Mouse (Mus musculus) hindbrain, embryonic 15.5 days (tissue): ENCODE measurements around the gene Akap2. TPM values are rescaled to one million over a fixed set of nuclear protein-coding genes. Genes with fewer than 3 reads are reported as not detected.

Experiments used
- ATAC-seq: fragments of 200-750 bp; cut with Nextera tagmentation; 2 replicates; pipeline ENCODE4 v1.8.0; 2017; ENCODE audit warnings: low read depth, moderate number of reproducible peaks, moderate TSS enrichment; ENCODE audit not compliant: low FRiP score
- H3K27ac ChIP-seq: fragments of 300-500 bp; sonication (generic); replicated peaks from 2 replicates; pipeline ENCODE4 v1.5.1; 2015; ENCODE audit warnings: mild to moderate bottlenecking, inconsistent platforms
- H3K27me3 ChIP-seq: fragments of 300-500 bp; sonication (generic); 2 replicates; pipeline ENCODE4 v1.6.1; 2015; ENCODE audit warnings: control low read depth, inconsistent platforms
- H3K36me3 ChIP-seq: fragments of 300-500 bp; sonication (generic); 2 replicates; pipeline ENCODE4 v1.6.1; 2015; ENCODE audit warnings: control low read depth, inconsistent platforms
- H3K4me1 ChIP-seq: fragments of 300-500 bp; sonication (generic); replicated peaks from 2 replicates; pipeline ENCODE4 v1.6.1; 2015; ENCODE audit warnings: control low read depth, inconsistent platforms
- H3K4me2 ChIP-seq: fragments of 300-500 bp; sonication (generic); 2 replicates; pipeline ENCODE4 v1.6.1; 2015; ENCODE audit warnings: moderate library complexity, mild to moderate bottlenecking, inconsistent platforms
- H3K4me3 ChIP-seq: fragments of 300-500 bp; sonication (generic); 2 replicates; pipeline ENCODE4 v1.5.1; 2015; ENCODE audit warnings: mild to moderate bottlenecking, inconsistent platforms
- H3K9ac ChIP-seq: fragments of 300-500 bp; sonication (generic); 2 replicates; pipeline ENCODE4 v1.6.1; 2015; ENCODE audit warnings: inconsistent platforms
- H3K9me3 ChIP-seq: fragments of 300-500 bp; sonication (generic); 2 replicates; pipeline ENCODE4 v1.6.1; 2016; ENCODE audit warnings: control low read depth, inconsistent platforms
- WGBS: fragments of 180-500 bp; shearing (Covaris S2); methylation state at CpG from one replicate; pipeline ENCODE4 v1.1.7; 2015; 5-methylcytosine and 5-hydroxymethylcytosine counted together
- polyA plus RNA-seq: library from polyadenylated mRNA; unstranded; fragments of >200 nt; fragmentation: Nextera tagmentation; extraction: Ambion mirVana; gene quantifications from 2 replicates; pipeline ENCODE4 v1.2.1, GENCODE M21; 2015

Gene Akap2
- polyA plus RNA-seq, 1 experiment from 2014 or later, result 11.4 TPM

- 40% methylated on average over 17 of the region's 17 CpGs for WGBS
- peak; percentile 51; the same call in 1 of the 2 replicates for ATAC-seq
- H3K36me3 ChIP-seq, result no peaks in the 10 kb centered on the region
- no peak overlapping the region for H3K9ac ChIP-seq
- H3K27ac ChIP-seq, result no peak overlapping the region
- no peaks in the 10 kb centered on the region for H3K27me3 ChIP-seq
- H3K4me3 ChIP-seq, result no peak overlapping the region
- no peaks in the 10 kb centered on the region for H3K9me3 ChIP-seq
- H3K4me1 ChIP-seq, result 0 out of 2 replicates have a peak, but pooled peaks cover 5% of the 10 kb centered on the region
- H3K4me2 ChIP-seq, result peak overlapping the region; percentile 28
Observed at GRCm38 (mm10) chr4:57915216-57915965, 197.9 kb downstream of the Akap2 start.

- Histone ChIP-seq H3K27me3 (no peaks in the 10 kb centered on the region), H3K4me2 (peak within 1 kb of the TSS; percentile 28), H3K4me3 (no peak within 1 kb of the TSS), H3K36me3 (no peaks in the 10 kb centered on the region), H3K4me1 (0 out of 2 replicates have a peak, but pooled peaks cover 5% of the 10 kb centered on the region), H3K9me3 (no peaks in the 10 kb centered on the region), H3K9ac (no peak within 1 kb of the TSS), H3K27ac (no peak within 1 kb of the TSS)
- 28% methylated on average over 9 of the region's 9 CpGs for WGBS
- ATAC-seq, result no peak
Observed at GRCm38 (mm10) chr4:57916201-57916661, 198.8 kb downstream of the Akap2 start, which contains the start of gene D630039A03Rik. Gene D630039A03Rik, minus strand, starts transcription at chr4:57916297.

- ATAC-seq, result no peak
- Histone ChIP-seq H3K9me3 (no peaks in the 10 kb centered on the region), H3K27me3 (no peaks in the 10 kb centered on the region), H3K4me1 (0 out of 2 replicates have a peak, but pooled peaks cover 5% of the 10 kb centered on the region), H3K27ac (no peak overlapping the region), H3K9ac (no peak overlapping the region), H3K4me3 (no peak overlapping the region), H3K36me3 (no peaks in the 10 kb centered on the region), H3K4me2 (no peak overlapping the region)
- 79% methylated on average over 4 of the region's 4 CpGs for WGBS
Observed at GRCm38 (mm10) chr4:57916711-57917110, 199.3 kb downstream of the Akap2 start.

GRCm38 (mm10) chr4:57919494-57920423 is 202.3 kb downstream of the Akap2 start:
- Histone ChIP-seq H3K27ac (no peak overlapping the region), H3K36me3 (no peaks in the 10 kb centered on the region), H3K4me3 (no peak overlapping the region), H3K9me3 (no peaks in the 10 kb centered on the region), H3K4me1 (0 out of 2 replicates have a peak, but pooled peaks cover 9% of the 10 kb centered on the region), H3K9ac (no peak overlapping the region), H3K27me3 (no peaks in the 10 kb centered on the region), H3K4me2 (no peak overlapping the region)
- no peak for ATAC-seq
- WGBS, result 16% methylated on average over 8 of the region's 8 CpGs

GRCm38 (mm10) chr4:57920522-57920921 is 203.1 kb downstream of the Akap2 start:
- WGBS, result 67% methylated on average over 1 of the region's 1 CpGs

GRCm38 (mm10) chr4:57922171-57922570 is 204.7 kb downstream of the Akap2 start:
- WGBS, result 18% methylated on average over 5 of the region's 5 CpGs
- Histone ChIP-seq H3K9ac (no peak overlapping the region), H3K9me3 (no peaks in the 10 kb centered on the region), H3K27ac (no peak overlapping the region), H3K4me3 (no peak overlapping the region), H3K36me3 (no peaks in the 10 kb centered on the region), H3K27me3 (no peaks in the 10 kb centered on the region), H3K4me2 (no peak overlapping the region), H3K4me1 (0 out of 2 replicates have a peak, but pooled peaks cover 4% of the 10 kb centered on the region)
- ATAC-seq, result 0 out of 2 replicates have a peak, but pooled peaks have one; percentile 39

More at GRCm38 (mm10) chr4:57920522-57920921, 203.1 kb downstream of the Akap2 start:
- Histone ChIP-seq H3K4me3 (no peak overlapping the region), H3K9me3 (no peaks in the 10 kb centered on the region), H3K9ac (no peak overlapping the region), H3K4me2 (no peak overlapping the region), H3K27me3 (no peaks in the 10 kb centered on the region), H3K4me1 (0 out of 2 replicates have a peak, but pooled peaks cover 9% of the 10 kb centered on the region), H3K27ac (no peak overlapping the region), H3K36me3 (no peaks in the 10 kb centered on the region)
- ATAC-seq, result no peak

GRCm38 (mm10) chr4:57924556-57925071 is 207.2 kb downstream of the Akap2 start:
- Histone ChIP-seq H3K4me3 (no peak overlapping the region), H3K4me1 (0 out of 2 replicates have a peak, but pooled peaks cover 4% of the 10 kb centered on the region), H3K27ac (no peak overlapping the region), H3K9ac (no peak overlapping the region), H3K4me2 (no peak overlapping the region), H3K36me3 (no peaks in the 10 kb centered on the region), H3K27me3 (no peaks in the 10 kb centered on the region), H3K9me3 (no peaks in the 10 kb centered on the region)
- ATAC-seq, result no peak
- 68% methylated on average over 6 of the region's 6 CpGs for WGBS

- ATAC-seq, result peak; percentile 73; the same call in 1 of the 2 replicates
- no peaks in the 10 kb centered on the region for H3K4me1 ChIP-seq
- no peaks in the 10 kb centered on the region for H3K9me3 ChIP-seq
- H3K27me3 ChIP-seq, result no peaks in the 10 kb centered on the region
- 27% methylated on average over 3 of the region's 3 CpGs for WGBS
- H3K9ac ChIP-seq, result no peak overlapping the region
- H3K36me3 ChIP-seq, result no peaks in the 10 kb centered on the region
- H3K4me2 ChIP-seq, result no peak overlapping the region
- H3K27ac ChIP-seq, result no peak overlapping the region
- H3K4me3 ChIP-seq, result no peak overlapping the region
Observed at GRCm38 (mm10) chr4:57927464-57928205, 210.2 kb downstream of the Akap2 start.

- no peaks in the 10 kb centered on the region for H3K9me3 ChIP-seq
- no peak overlapping the region for H3K27ac ChIP-seq
- ATAC-seq, result no peak
- no peaks in the 10 kb centered on the region for H3K4me1 ChIP-seq
- no peaks in the 10 kb centered on the region for H3K27me3 ChIP-seq
- WGBS, result 82% methylated on average over 5 of the region's 5 CpGs
- no peak overlapping the region for H3K4me3 ChIP-seq
- no peaks in the 10 kb centered on the region for H3K36me3 ChIP-seq
- no peak overlapping the region for H3K4me2 ChIP-seq
- H3K9ac ChIP-seq, result no peak overlapping the region
Observed at GRCm38 (mm10) chr4:57930559-57931170, 213.2 kb downstream of the Akap2 start.

- no peak for ATAC-seq
- Histone ChIP-seq H3K27ac (no peak overlapping the region), H3K9ac (no peak overlapping the region), H3K4me1 (no peaks in the 10 kb centered on the region), H3K9me3 (no peaks in the 10 kb centered on the region), H3K4me3 (no peak overlapping the region), H3K4me2 (no peak overlapping the region), H3K36me3 (no peaks in the 10 kb centered on the region), H3K27me3 (no peaks in the 10 kb centered on the region)
- 81% methylated on average over 5 of the region's 5 CpGs for WGBS
Observed at GRCm38 (mm10) chr4:57934181-57934580, 216.7 kb downstream of the Akap2 start.

- WGBS, result 92% methylated on average over 6 of the region's 6 CpGs
- H3K27me3 ChIP-seq, result no peaks in the 10 kb centered on the region
- H3K36me3 ChIP-seq, result peaks cover 2% of the 10 kb centered on the region
- H3K4me2 ChIP-seq, result no peak overlapping the region
- H3K9me3 ChIP-seq, result no peaks in the 10 kb centered on the region
- H3K27ac ChIP-seq, result no peak overlapping the region
- ATAC-seq, result no peak
- no peak overlapping the region for H3K4me3 ChIP-seq
- no peak overlapping the region for H3K9ac ChIP-seq
- no peaks in the 10 kb centered on the region for H3K4me1 ChIP-seq
Observed at GRCm38 (mm10) chr4:57937292-57937691, 219.8 kb downstream of the Akap2 start.
